Mouse (Mus musculus): ENCODE measurements around the gene Pigm.

GRCm38 (mm10) chr1:172347382-172347781, 29.0 kb upstream of the Pigm start:
- TF ChIP-seq CTCF (IDR thresholded peaks at IDR 0.05; ENCODE audit: low read depth, low read length) (no peak), POLR2A (IDR thresholded peaks at IDR 0.05; ENCODE audit: borderline replicate concordance, low read depth, low read length) (no peak)
